Mouse (Mus musculus): ENCODE data around the gene Ccnjl.

DNA sequence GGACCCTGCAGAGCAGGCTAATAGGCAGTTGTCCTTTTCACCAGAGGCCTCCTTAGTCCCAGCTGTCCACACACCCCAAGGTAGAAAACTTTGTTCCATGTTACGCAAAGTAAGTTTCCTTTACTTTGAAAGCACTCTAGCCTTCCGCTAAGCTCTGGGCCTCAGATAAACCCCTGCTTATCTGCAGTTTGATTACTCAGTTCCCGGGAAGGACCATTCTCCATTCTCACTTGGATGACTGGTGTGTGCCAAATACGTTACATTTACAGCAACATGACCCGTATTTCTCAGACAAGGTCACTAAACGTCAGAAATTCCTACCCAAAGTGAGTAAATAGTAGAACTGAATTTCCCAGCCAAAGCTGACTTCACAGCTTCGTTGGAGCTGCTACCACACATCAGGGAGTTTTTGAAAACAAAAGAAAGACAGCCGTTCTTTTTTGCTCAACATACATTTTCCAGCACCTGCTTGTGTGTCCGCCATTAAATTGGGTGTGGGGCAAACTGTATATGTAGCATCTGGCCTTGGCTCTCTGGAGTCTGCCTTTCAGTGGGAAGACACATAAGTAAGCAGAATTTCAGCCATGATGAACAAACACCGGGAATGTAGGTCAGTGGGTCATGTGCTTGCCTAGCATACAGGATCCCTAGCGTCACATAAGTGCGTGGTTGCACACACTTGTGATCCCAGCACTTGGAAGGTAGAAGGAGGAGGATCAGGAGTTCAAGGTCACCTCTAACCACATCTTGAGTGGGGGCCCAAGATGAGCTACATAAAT is 20.3 kb downstream of the Ccnjl start:
- TF ChIP-seq POLR2A (IDR thresholded peaks at IDR 0.05; ENCODE audit: extremely low read depth, insufficient read depth, low read length), result no peak
- TF ChIP-seq CTCF (IDR thresholded peaks at IDR 0.05; ENCODE audit: low read depth, low read length), result no peak
